Mouse (Mus musculus) urinary bladder, postnatal 14 days (tissue): ENCODE results near the gene Ccdc63.

Experiments
- DNase-seq: peaks from one replicate; pipeline ENCODE4 v3.0.0; 2021; ENCODE audit warnings: low spot score

Ccdc63 gene

GRCm38 (mm10) chr5:122084470-122084869 is 56.2 kb downstream of the Ccdc63 start:
- DNase-seq, result no peak

- DNase-seq, result no peak
These were observed 57.3 kb downstream of the Ccdc63 start for GRCm38 (mm10) chr5:122083282-122083681.

GRCm38 (mm10) chr5:122081471-122081870 is 59.2 kb downstream of the Ccdc63 start:
- DNase-seq, result no peak

- DNase-seq, result no peak
These were observed 59.7 kb downstream of the Ccdc63 start for GRCm38 (mm10) chr5:122080930-122081329.

GRCm38 (mm10) chr5:122079796-122080195 is 60.8 kb downstream of the Ccdc63 start:
- no peak for DNase-seq

- no peak for DNase-seq
These were observed 63.4 kb downstream of the Ccdc63 start for GRCm38 (mm10) chr5:122077244-122077643.

GRCm38 (mm10) chr5:122075736-122076135 is 64.9 kb downstream of the Ccdc63 start:
- DNase-seq, result no peak

GRCm38 (mm10) chr5:122071997-122072396 is 68.6 kb downstream of the Ccdc63 start:
- DNase-seq, result no peak

- no peak for DNase-seq
These were observed 69.4 kb downstream of the Ccdc63 start for GRCm38 (mm10) chr5:122070963-122071800.

- DNase-seq, result no peak
These were observed 72.1 kb downstream of the Ccdc63 start for GRCm38 (mm10) chr5:122068563-122068962.

GRCm38 (mm10) chr5:122063204-122063933 is 77.3 kb downstream of the Ccdc63 start:
- no peak for DNase-seq

GRCm38 (mm10) chr5:122062479-122062878 is 78.1 kb downstream of the Ccdc63 start:
- DNase-seq, result no peak

- no peak for DNase-seq
These were observed 79.8 kb downstream of the Ccdc63 start for GRCm38 (mm10) chr5:122060767-122061333.

GRCm38 (mm10) chr5:122059060-122060017 is 81.3 kb downstream of the Ccdc63 start:
- DNase-seq, result peak; percentile 54
